Mouse (Mus musculus) CD8-positive naive resting alpha-beta T cell, adult 2 months (primary cell): ENCODE measurements around the gene Zfp1.

Experiments used
- DNase-seq, 2 experiments: peaks; one replicate each; pipeline ENCODE4 v3.0.0; 2022; ENCODE audit warnings: low read depth in 2 of 2, low spot score in 2 of 2

The Zfp1 gene

DNA sequence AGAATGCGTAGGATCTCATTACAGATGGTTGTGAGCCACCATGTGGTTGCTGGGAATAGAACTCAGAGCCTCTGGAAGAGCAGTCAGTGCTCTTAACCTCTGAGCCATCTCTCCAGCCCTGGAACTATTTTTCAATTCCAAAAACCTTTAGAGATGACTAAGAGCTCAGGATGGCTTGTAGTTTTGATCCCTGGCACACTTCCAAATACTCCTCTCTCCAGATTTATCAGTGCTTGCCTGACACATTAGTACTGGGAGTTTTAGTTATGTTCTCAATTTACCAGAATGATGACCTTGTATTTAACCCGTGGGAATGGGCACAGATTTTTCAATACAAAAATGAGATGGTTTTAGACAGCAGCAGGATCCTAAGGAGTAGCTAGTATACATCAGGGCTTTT is 23.6 kb downstream of the Zfp1 start:
- no peak for DNase-seq

DNA sequence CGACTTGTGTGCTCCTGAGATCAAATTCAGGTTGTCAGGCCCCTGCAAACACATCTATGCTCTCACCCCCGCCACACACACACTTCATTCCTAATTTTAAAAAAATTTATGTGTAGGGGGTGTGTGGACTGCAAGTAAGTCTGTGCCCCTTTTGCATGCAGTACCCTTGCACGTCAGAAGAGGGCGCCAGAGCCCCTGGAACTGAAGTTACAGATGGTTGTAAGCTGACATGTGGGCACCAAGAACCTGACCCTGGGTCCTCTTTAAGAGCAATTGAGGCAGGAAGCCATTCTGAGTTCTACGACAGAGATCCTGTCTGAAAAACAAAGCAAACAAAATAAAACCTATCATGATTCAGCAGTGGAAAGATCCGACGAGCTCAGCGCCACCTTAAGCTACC is 33.0 kb downstream of the Zfp1 start:
- peak; percentile 11 to 42 for DNase-seq

DNA sequence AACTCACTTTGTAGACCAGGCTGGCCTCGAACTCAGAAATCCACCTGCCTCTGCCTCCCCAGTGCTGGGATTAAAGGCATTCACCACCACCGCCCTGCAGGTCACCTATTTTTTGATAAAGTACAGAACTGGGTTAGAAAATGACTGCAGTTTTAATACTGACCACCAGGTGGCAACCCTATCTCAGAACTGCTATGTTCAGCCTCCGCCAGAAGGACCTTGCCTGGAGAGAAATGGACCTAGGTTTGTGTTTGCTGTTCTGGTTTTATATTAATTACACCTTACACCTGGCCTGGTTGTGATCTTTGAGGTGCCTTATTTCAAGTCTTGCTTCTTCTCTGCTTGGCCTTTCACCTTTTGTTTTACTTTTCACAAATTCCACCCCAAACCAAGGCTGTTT is 34.9 kb downstream of the Zfp1 start:
- DNase-seq = peak; percentile 37 to 59

DNA sequence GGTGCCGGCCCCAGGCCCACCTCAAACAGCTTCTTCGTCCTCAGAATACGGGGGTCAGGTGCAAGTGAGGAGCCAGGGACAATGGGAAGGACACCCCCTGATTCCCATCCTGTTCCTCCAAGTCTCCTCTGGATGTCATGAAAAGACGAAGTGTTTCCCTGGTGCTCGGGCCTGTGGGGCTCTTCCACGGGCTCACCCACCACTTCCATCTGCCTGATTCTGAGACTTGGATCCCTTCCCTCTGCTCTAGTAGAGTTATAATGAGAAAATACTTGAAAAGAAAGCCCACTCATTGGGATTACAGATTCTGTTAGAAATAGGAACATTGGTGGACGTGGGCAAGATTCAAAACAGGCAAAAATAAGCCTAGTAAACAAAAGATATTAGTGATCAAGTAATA is 35.6 kb downstream of the Zfp1 start:
- no peak for DNase-seq

DNA sequence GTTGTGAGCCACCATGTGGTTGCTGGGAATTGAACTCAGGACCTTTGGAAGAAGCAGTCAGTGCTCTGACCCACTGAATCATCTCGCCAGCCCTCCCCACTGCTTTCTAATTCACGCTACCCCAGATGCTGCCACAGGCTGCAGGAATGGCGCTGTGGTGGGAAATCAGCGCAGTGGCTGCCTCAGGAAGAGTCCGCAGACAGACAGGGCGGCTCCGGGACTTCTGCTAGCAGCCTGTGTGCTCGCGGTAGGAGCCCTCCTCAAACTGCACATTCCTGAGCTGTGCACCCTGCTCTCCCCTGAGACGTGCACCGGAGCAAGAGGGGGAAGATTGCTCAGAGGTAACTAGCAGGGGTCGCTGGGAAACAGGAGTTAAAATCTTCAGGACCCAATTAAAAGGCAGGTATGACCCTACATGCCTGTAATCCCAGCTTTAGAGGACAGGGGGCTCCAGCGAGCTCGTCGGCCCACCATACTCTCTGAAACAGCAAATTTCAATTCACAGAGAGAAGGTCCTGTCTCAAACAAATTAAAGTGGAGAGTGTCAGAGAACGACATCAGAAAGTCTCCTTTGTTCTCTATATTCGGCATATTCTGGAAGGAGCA is 37.3 kb downstream of the Zfp1 start:
- DNase-seq = no peak

DNA sequence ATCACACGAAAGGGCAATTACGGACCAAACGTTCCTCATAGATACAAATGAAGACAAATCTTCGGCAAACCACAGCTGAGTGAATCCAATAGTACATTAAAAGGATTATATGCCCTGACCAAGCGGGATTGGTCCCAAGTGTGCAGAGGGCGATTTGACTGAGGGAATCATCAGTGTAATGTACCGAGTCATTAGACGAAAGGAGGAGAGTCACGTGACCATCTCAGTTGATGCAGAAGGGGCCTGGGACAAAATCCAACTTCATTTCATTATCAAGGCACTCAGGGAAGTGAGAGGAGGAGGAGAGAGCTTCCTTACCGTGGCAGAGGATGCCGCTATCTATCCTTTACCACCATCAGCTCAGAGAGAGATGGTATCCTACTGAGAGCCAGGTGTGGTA is 38.0 kb downstream of the Zfp1 start:
- DNase-seq = no peak

DNA sequence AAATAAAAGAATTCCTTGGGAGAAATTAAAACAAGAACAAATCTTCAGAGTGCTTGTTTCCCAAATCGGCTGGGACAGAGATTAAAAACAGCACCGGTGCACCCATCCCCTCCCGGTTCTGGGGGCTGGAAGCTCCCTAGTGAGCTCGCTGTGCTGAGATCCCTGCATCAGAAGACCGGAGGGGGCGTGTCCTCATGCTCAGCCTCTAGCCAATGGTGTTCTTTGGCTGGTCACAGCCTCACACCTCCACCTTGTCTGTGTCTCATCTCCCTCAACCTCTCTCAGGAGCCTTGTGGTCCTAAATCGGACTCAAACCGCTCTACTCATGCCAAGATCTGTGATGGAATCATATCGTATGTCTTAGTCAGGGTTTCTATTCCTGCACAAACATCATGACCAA is 39.3 kb downstream of the Zfp1 start:
- no peak for DNase-seq

DNA sequence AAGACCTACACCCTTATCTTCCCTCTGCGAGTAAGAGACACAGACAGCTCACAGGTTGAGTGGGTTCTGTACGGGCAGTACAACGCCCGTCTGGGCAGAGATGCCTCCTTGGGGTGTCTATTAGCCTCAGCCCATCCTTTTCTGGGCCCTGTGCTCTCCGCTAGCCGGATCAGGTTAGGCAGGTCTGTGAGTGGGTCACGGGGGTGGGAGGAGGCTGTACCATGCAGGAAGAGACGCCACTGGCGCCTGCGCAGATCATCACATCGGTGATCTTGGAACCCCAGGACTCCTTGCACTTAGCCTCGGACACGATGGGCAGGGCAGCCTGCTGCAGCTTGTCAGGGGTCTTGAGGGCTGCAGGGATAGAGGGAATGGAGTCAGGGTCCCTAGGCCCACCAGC is 43.7 kb downstream of the Zfp1 start:
- DNase-seq = no peak

DNA sequence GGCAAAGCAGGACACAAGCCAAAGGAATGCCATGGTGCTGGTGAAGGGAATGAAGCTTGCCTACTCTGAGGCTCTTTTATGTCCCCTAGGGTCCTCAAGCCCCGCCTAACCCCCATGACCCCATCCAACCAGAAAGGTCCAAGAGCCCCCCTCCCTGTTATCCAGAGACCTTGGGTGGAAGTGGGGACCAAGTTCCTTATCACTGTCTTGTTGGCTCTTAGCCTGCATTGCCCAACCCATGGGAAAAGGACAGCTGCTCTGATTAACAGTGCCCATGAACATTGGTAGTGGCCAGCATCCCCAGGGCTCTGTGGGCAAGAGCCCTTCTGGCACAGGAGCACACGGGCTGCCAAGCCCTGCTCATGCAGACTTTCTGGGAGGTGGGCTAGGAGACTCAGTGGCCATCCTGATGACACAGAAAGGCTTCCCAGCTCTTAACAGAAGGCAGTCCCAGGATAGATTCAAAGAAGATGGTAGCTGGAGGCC is 47.8 kb downstream of the Zfp1 start, which contains the start of gene Ctrb1:
Gene Ctrb1 (minus strand): TSS at position 51 of the 486 bp plus-strand sequence.
- no peak for DNase-seq

DNA sequence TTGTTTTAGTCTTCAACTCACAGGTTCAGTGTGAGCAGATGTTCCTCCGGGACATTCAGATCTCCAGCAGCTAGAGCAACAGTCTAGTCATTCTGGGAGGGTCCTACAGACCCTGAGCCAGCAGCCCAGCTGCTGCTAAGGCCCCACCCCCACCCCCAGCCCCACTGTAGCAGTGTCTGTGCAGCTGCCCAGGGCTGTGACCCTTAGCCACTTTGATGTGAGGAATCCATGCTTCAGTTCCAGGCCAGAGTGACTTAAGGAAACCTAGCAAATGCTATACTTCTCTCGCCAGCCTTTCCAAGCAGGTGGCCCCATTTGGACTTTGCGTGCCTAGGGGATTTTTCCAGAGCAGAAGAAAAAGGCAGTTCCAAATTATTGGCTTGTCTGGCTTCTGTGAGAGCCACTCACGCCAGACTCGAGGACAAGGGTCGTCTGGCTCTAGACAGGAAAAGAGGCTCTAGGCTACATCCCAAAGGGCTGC is 50.1 kb downstream of the Zfp1 start:
- no peak for DNase-seq

DNA sequence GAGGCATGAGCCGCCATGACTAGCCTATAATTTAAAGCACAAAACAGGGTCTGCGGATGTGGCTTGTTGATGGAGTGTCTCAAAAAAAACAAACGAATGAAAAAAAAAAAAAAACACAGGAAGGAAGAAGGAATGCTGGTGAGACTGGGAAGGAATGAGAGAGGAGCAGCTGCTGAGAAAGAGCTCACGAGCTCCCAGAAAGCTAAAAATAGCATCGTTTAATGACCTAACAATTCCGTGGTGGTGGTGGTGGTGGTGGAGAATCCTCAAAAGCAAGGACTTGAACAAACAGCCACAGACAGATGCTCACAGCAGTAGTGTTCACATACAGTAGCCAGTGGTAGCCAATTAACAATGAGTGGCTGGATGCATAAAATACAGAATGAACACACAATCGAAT is 52.2 kb downstream of the Zfp1 start:
- DNase-seq = no peak

DNA sequence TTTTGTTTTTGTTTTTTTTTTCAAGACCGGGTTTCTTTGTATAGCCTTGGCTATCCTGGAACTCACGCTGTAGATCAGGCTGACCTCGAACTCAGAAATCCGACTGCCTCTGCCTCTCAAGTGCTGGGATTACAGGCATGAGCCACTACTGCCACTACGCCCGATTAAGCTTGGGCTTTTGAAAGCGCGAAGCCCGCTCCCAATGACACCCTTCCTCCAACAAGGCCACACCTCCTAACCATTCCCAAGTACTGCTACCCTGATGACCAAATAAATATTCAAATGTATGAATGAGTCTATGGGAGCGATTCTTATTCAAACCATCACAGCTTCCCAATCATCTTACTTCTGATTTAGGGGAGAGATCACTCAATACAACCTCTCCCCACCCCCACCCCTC is 54.5 kb downstream of the Zfp1 start:
- no peak for DNase-seq

DNA sequence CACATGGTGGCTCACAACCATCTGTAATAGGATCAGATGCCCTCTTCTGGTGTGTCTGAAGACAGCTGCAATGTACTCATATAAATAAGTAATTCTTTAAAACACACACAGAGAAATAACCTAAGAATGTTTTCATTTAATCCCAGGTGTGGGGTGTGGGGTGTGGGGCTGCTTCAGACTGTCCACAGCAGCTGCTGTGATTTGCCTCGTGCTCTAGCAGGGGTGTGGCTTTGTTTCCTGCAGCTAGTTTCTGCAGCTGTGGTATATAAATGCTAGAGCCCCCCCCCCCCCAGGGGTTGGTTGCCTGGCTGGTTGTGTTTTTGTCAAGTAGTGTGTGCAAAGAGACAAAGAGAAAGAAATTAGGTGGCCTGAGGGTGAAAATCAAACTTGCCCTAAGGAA is 55.8 kb downstream of the Zfp1 start:
- DNase-seq = no peak

DNA sequence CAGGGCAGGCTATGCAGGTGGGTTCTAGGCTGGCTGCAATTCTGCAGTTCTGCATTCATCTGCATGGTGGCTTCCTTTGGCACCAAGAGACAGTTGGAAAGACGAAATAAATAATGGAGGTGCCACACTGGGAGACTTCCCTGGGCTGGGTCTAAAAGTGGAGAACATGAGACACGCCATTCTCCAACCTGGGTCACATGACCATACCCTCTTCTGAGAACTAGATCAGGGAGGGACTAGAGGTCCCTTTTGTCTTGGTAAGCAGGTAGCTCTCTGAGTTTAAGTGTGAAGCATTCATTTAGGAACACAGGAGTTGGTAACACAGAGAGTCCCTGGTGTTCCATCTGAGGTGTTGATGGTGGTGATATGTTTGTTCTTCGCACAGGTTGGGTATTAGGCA is 57.0 kb downstream of the Zfp1 start:
- DNase-seq = no peak

DNA sequence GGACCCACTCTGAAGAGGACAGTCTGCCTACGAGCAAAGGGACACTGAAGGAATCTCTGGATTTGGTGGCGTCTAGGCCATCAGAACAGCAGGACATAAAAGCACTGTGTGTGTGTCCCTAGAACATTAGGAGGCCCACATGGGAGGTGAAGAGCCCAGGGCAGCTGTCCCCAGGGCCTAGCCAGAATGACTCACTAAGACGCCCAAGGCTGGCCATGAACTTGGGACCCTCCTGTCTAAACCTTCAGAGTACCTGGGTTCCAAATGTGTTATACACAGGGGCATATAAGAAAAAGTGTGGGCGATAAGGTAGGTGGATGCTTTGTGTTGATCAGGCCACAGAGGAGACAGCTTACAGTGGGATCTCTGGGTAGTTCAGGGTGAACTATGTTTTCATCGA is 57.5 kb downstream of the Zfp1 start:
- no peak for DNase-seq

DNA sequence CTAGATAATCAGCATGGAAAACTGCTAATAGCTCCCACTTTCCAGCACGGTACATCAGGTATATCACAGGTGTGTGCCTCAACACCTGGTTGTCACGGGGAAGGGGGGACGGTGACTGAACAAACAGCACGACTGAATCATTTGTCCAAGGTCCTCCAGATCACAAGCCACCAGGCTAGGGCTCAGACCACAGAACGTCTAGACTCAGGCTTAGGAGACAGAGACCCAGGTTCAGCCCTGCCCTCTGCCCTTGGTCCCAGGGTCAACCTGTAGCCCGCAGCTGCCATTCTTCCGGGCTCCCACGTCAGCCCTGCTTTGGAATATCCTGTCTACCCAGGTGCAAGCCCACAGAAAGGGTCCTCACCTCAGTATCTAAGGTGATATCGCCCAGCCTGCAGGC is 58.2 kb downstream of the Zfp1 start:
- no peak for DNase-seq

DNA sequence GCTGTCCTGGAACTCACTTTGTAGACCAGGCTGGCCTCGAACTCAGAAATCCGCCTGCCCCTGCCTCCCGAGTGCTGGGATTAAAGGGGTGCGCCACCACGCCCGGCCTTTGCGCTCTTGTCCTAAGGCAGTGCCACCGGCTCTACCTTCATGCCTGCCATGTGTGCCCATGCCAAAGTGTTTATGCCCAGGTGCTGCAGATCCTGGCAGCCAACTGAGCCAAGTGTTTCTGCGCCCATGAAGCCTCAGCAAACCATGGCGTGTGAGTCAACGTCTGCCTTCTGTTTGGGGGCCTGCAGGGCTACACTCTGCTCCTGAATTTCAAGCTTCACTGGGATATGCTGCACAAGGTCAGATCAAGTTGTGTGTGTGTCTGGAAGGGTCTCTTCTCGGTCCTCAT is 61.4 kb downstream of the Zfp1 start:
- no peak for DNase-seq

DNA sequence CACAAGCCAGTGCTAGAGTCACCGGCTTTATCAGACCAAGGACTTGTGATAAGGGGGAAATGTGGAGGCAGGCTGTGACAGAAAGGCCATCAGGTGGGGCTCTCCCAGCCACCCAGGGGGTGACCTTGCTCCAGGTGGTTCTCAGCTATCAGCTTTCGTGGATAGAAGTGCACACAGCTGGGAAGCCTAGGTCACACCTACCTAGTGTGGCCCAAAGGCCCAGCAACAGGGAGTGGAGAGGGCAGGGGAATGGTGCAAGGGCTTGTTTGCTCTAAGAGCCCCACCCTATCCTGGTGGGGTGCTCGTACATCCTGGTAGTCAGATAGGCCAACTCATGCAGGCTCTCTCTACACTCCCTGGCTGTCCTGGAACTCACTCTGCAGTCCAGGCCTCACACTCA is 62.0 kb downstream of the Zfp1 start:
- no peak for DNase-seq

DNA sequence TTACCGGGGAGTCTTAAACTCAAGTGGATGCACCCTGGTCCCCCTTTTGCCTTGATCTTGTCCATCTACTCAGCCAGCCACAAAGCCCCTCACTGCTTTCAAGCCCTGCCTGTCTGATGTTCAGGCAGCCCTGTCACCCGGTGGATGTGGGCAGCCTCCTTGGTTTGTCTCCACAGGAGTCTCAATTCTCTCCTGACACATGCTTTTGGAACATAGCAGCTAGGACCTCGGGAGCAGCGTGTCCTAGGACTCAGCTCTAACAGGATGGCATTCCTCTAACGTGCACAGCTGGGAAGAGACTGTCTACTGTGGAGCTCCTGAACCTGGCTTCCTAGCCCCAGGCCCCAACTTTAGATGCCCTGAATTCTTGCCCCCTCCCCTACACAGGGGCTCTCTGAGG is 62.5 kb downstream of the Zfp1 start:
- DNase-seq = no peak

DNA sequence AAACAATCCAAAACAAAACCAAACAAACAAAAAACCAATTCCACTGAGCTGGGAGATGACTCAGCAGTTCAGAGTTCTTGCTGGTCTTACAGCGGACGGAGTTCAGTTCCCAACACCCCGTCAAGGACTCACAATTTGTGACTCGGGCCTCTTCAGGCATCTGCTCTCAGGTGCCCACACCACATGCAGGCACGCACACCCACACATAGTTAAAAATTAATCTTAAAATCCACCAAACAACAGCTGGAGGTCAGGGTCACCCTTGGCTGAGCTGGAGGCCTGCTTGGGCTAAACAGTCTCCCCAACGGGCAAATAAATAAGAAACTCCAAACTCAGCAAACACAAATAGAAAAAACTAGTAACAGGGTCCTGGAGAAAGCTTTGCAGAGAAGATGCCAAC is 65.1 kb downstream of the Zfp1 start:
- no peak for DNase-seq

DNA sequence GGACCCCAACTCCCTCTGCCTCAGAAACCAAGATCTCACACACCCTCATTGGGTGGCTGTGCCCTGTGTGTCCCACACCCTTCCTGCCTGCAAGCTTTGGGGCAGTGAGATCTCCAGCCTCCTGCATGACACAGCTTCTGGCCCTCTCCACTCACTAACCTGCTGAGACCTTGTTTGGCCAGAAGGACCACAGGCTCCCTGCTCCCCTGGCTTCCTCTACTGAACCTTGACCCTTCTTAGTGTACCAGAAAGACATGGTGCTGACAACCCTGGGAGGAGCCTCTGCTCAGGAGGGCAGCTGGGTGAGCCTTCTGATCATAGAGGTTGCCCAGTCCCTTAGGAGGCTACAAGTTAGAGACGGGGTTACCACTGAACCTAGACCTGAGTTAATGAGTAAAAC is 66.0 kb downstream of the Zfp1 start:
- no peak for DNase-seq

DNA sequence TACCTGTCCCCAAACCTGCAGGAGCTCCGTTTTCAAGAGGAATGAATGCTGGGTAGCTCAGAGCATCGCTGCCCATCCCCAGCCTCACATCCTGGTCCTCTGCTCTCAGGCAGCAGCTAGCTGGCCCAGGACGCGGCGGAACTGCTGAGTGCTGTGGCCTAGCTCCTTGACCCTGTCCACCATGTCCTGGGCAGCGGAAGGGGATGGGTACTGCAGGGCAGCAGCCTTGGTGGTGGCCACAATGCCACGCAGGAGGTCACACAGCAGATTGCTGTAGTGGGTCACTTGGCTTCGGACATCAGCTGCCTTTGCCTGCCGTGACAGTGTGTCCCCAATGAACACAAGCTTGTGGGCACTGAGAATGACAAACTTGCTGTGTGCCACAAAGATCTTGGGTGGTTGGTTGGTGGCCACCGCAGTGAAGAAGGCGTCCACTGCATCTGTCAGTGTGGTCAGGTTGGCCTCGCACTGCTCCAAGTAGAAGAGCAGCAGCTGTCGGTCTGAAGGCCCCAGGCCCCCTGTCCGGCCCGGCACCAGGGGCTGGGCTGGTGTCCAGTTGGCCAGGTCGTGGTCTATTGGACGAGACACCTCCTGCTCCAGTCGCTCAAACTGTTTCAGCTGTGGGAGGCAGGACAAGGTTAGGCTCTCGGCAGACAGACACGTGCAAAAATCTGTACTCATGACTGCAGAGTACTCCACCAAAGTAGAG is 67.7 kb downstream of the Zfp1 start:
- DNase-seq = no peak

DNA sequence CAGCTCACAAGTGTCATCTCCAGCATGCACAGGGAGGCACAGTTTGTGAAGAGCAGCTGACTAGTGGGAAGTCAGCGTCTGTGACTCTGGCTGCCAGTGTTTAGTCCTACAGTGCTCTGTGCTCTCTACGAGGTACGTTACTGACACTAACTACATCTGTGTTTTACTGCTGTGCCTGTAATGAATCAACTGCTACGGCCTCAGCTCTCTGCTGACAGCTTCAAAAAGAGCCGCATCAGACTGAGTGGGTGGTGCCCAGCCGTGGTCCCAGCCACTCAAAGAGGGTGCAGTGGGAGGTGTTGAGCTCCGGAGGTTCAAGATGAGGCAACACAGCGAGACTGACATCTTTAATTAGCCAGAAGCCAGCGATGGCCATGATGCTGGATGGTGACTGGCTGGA is 68.9 kb downstream of the Zfp1 start:
- no peak for DNase-seq
